Mouse (Mus musculus) mouse embryonic stem cell (cell line): ENCODE results near the gene Anxa4.

Experiments used
- in situ Hi-C, 2 experiments: fragments of 300-500 bp; cut with MboI; formaldehyde crosslinking; loops; 1 replicate in 1 of 2; 3 replicates in 1 of 2; pipeline ENCODE4 v1.14.3; 2019 to 2020; ENCODE audit warnings: low sequenced_read_pairs in 2 of 2, low pct_unique_long_range_greater_than_20kb in 1 of 2, mixed read lengths in 1 of 2; ENCODE audit not compliant: unreplicated experiment in 1 of 2

Anxa4 gene

DNA sequence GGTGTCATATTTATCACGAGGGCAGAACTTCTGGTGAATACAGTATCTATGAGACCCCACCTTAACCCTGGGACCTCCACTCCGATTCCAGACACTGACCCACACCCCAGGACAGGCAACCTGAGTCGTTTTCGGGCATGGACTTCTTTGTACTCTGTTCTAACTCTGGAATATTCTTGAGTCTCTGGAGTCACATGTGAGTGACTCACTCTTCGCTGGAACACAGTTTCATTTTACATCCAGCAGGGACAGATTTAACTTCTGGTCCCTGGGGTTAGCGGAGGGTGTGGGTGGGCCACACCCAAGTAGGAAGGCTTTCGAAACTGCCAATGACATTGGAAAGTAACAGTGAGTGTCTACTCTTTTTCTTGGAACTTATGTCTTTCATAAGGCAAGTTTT, 20.8 kb downstream of the Anxa4 start:
- in situ Hi-C loops, result no loop called here

DNA sequence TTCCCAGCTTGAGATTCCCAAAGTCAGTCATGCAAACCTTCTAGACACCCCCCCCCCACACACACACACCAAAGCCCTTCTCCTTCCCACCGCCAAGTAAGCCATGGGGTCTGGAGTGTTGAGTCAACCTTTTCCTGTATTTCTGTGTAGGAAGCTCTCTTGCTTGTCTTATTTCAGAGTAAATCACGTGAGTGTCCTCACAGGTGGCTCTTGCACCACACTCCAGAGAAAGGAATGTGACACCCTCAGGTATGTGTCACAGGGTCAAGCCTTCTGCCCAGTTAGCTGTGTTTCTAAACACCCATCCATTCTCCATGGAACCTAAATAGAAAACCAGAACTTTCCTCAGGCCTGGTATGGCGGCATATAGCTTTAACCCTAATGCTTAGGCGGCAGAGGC, 24.4 kb downstream of the Anxa4 start:
- in situ Hi-C loops, result no loop called here

DNA sequence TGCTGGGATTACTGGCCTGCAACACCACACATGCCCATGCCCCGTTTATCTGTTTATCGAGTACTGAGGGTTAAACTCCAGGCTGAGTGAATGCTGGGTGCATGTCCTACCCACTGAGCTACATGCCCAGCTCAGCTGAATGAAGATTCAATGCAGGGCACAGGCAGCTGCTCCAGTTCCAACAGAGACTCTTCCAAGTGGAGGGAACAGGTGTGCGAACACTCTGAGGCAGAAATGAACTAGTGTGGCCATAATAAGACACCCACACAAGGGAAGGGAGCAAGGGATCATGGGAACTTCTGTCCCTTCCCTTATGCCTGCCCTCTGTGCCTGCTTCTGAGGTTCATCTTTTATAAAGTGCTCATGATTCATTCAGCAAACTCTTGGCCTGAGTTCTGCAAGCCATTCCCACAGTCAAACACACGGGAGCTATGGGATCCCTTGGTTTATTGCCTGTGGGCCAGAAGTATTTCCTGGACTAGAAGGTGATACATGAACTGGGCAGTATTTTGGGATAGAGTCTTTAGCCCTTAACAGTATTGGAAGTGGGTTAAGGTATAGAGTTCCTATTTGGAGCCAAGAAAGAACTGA, 25.1 kb downstream of the Anxa4 start:
- in situ Hi-C loops, result no loop called here

DNA sequence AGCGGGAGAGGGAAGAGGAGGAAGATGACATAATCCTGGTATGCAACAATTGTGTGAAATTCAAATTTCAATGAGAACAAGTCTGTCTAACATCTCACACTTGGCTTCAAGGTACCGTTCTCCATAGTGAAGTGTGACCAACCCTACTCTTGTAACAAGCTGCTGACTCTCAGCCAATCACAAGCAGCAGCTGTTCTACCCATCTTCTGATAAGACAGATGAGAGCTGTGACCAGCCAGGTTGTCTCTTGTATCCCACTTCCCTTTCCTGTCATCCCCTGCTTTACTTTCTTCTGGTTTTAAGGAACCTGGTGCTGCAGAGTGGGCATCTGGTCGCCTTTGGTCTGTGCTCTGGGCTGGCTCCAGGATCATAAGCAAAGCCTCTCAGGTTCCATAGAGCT, 25.9 kb downstream of the Anxa4 start:
- in situ Hi-C loops, result no loop called here

DNA sequence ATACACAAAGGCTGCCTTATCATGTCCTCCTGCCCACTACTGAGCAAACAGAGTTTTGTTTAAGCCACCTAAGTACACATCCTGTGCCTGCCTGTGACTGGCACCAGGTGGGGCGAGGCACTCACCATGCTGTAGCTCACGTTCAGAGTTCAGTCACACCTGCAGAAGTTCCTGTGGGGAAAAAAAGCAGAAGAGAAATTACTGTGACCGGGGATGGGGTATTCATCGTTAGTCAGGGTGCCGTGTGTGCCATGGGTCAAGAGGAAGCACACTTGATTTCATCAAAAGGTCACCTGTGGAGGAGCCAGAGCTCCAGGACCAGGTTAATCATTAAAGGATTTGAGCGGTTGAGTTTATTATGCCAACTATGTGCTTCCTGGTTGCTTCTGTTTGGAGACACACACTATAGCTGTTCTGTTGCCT, 27.7 kb downstream of the Anxa4 start:
- in situ Hi-C loops, result no loop called here

DNA sequence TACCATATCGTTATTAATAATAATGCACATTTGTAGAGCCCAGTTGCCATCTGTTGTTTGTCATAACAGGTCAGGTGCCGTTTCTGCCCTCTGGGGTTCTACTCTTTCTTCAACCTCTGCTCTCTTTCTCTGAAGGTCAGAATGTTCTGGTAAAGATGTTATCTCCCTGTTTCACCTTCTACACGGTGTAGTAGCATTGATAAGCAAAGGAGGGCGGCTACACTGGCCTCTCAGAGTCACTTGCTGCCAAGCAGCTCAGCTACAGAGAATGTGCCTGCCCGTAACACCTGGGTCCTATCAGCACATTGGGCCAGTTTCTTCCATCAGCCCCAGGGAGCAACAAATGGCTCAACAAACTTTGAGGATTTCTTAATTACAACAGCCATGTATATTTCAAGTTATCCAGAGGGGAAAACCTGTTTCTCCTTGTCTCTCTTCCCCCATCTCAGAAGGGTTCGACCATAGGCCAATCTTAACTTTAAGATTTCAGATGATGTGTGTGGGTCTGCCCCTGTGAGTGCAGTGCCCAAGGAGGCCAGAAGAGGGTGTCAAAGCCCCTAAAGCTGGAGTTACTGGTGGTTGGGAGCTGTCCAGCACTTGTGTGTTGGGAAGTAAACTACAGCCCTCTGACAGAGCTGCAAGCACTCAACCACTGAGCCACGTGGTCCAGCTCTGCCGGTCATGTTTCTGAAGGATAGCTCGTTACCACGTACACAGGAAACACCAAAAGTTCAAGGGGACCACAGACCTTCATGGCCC, 39.1 kb downstream of the Anxa4 start:
- in situ Hi-C loops, result loop anchor here in 1 of 2 experiments (5.0 kb wide), 1 partner anchor 58 kb away; no protein-coding TSS in a partner anchor

DNA sequence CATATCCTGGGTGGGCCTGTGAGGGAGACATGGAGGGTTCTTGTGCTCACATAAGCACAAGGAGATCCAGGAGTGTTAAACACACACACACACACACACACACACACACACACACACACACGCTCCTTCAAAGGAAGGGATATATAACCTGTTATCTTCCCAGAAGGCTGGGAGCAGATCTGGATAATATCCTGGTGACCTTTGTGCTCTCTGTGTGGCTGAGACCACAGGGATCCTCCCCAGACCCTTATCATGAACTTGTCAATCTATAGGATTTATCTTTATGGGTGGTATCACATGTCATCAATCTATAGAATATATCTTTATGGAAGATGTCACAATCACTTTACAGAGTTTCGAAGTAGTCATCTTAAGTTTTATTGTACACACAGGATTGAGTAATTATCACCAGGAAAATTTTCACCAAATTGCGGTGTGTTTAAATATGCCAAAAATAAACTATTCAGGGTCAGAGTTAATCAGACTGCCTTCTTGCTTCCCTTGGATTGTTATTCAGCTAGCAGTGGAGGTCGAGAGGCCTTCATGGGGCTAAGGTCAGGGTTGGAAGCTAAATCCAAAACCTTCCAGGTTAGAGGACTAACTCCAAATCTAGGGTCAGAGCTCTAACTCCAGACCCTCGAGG, 40.4 kb downstream of the Anxa4 start:
- in situ Hi-C loops, result loop anchor here in 1 of 2 experiments (5.0 kb wide), 1 partner anchor 59 kb away; no protein-coding TSS in a partner anchor

DNA sequence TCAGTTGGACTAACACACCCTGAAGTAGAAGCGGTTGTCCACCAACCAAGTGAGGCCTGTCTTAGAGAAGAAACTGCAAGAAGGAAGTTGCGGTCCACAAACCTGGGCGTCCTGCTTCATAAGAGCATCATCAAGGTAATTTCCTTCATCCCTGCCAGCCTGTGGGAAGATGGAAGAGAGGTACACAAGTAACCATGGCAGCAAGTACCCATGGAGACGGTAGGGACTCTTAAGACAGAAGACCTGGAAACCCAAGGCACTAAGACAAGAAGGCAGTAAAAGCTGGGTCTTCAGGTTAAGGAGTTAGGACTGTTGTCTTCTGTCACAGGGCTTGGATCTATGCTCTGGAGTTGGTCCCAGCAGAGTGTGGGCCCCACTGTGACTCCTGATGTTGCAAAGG, 42.4 kb downstream of the Anxa4 start:
- in situ Hi-C loops, result loop anchor here in 1 of 2 experiments (5.0 kb wide), 1 partner anchor 61 kb away; no protein-coding TSS in a partner anchor

DNA sequence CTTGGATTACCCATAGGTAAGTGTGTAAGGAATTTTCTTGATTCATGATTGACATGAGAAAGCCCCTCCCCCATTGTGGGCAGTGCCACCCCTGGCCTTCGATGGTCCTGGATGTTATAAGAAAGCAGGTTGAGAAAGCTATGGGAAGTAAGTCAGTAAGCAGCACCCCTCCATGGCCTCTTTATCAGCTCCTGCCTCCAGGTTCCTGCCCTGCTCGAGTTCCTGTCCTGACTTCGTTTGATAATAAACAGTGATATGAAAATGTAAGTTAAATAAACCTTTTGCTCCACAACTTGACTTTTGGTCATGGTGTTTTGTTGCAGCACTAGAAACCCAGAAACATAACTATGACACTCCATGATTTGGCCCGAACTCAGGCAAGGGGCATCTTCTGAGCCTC, 43.6 kb downstream of the Anxa4 start:
- in situ Hi-C loops, result loop anchor here (5.0 to 10.0 kb wide), 2 partner anchors 45 to 62 kb away; partner anchors contain the start of gene Anxa4 (in 1 of the 2)

DNA sequence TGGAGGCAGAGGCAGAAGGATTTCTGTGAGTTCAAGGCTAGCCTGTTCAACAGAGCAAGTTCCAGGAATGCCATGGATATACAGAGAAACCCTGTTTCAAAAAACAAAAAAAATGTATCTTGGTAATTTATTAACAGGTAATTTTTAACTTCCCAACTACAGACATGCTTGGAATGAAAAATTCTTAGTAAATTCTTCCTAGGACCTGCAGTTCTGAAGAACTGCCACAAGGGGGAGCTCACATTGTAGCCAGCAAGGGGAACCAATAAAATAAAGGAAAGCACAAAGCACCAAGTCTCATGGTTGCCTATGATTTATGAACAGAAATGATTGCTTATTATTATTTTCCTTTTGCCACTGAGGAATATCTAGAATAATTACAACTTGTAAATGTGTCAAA, 46.2 kb downstream of the Anxa4 start:
- in situ Hi-C loops, result loop anchor here in 1 of 2 experiments (10.0 kb wide), 1 partner anchor 48 kb away; the partner anchor contains the start of gene Anxa4

DNA sequence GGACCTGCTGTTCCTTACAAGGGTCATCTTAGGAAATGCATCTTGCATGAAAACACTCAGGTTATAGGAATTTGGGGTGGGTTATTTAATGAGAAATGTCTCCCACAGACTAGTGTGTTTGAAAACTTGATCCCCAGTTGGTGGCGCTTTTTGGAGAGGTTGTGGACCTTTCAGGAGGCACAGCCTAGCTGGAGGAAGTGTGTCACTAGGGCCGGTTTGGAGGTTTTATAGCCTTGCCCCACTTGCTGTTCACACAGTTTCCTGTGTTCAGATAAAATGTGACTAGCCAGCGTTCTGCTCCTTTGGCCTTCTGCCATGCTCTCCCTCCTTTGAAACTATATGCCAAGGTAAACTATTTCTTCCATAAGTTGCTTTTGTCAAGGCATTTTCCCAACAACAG, 52.7 kb downstream of the Anxa4 start:
- in situ Hi-C loops, result loop anchor here in 1 of 2 experiments (10.0 kb wide), 1 partner anchor 54 kb away; the partner anchor contains the start of gene Anxa4

DNA sequence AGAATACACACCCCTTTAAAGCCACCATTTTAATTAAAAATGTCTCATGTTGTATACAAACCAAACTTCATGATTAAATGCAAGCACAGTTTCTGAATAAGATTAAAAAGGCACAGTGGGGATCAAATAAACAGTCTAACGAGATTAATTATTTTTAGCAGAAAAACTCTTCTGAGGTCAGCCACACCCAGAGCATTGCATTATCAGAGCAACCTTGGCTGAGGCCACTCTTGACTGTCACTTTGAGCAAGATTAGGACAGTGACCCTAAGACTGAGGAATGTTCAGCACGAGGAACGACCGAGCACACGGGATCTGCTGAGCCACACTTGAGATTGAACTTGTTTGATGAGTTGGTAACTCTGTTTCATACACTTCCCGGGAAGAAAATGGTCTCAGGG, 56.6 kb downstream of the Anxa4 start:
- in situ Hi-C loops, result no loop called here

DNA sequence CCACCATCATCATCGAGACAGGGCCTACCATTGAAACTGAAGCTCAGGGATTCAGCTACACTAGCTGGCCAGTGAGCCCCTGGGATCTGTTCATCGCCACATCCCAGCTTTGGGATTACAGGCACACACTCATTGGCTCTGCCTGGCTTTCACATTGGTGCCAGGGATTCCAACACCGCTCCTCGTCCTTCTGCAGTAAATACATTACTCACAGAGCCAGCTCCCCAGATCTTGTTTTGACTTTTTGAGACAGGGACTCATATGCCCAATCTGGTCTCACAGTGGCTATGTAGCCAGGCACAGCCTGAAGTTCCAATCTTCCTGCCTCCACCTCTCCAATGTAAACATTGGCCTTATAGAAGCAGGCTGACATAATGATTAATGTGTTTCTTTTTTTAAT, 57.1 kb downstream of the Anxa4 start:
- in situ Hi-C loops, result no loop called here

DNA sequence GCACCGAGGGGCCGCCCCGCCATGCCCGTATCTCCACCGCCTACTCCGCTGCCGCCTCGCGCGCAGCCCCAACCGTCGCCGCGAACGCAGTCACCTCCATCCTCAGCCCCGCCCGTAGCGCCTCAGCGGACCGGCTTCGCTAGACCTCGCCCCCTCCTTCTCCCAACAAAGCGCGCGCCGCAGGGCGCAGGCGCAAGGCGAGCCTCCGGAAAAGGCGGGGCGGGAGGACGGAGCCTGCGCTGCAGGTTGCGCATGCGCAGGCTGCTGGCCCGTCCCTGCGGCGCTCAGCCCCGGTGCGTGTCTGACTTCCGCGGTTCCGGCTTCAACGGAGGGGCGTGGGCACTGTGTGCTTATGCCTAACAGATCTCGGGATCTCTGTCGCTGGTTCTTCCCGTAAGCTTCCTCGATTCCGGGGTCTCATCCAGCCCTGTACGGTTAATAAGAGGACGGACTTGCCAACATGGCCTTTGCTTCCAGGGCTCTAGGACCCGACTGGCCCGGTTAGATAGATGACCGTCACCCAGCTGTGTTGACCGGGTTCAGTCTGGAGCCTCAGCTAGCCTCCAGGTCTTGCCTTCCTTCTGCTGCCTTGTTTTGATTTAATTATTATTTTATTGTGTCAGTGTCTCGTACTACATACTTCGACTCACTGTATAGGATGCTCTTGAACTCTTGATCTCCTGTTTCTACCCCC, 60.1 kb downstream of the Anxa4 start, which contains the start of gene Gmcl1:
Gene Gmcl1 (minus strand): TSS at position 201 of the 694 bp plus-strand sequence.
- in situ Hi-C loops, result no loop called here

DNA sequence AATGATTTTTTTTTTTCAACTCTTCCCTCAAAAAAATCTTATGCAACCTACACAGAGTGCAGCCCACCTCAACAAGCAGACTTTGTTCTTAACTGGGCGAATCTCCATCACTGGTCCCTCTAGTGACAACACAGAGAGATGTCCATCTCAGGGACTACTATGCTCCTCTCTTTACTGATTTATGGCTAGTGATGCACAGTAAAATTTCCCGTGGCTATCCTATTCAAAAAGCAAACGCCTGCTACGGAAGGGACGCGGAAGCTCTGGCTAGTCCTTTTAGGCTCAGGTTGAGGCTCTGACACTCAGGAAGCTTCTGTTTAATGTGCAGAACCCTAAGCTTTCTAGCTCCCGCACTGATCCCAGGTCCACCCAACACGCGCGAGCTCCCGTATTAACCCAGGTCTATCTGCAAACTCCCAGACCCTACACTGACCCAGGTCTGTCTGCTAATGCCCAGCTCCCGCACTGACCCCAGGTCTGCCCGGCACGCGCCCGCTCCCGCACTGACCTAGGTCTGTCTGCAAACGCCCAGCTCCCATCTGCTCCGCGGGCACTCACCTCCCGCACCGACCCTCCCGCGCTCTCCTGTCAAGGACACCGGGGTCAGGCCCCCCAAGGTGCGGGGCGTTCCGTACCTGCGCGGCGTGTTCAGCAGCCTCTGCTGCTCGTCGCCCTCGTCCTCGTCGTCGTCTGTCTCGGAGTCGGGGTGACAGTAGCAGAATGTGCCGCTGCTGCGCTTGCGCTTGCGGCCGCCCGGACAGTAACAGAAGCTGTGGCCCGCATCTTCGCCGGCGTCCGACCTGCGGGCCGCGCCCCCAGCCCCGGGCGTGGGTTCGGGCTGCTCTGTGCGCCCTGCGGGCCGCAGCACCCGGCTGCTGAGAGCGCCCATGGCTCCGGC, 60.9 kb downstream of the Anxa4 start:
- in situ Hi-C loops, result no loop called here

DNA sequence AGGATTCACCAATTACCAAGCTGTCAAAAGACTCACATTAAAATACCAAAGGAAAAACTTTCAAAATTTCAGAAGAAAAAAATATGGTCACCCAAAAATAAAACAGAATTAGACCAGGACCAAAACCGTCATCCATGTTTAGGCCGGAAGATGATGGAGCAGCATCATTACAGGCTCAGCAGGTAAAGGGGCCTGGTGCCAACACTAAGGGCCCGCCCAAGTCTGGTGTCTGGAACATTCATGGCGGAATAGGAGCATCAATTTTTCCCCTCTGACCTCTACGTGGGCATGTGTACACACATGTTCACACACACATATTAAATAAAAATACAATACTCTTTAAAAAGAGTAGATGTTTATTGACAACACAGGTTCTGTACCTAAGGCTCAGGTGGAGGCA, 64.7 kb downstream of the Anxa4 start:
- in situ Hi-C loops, result no loop called here

DNA sequence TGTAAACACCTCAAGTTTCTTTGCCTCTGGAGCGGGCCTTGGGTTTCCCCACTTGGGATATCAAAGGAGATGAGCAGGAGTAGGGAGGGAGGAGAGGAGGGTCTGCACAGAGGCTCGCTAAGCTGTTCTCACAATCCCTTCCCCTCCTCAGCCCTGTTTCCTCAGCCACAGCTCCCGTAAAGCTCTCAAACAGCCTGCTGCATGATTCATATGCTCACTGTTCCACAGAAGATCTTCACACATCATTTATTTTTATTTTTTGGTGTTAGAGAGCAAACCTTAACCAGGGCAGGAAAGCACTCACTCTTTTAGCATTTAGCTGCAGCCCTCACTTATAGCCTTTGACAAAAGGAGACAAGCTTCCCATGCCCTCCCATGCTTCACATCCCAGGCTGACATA, 71.4 kb downstream of the Anxa4 start:
- in situ Hi-C loops, result no loop called here
